9 mouse cellular contexts compared by ENCODE assay signal in genomic region chr11:87920966-87921365, GRCm38 (mm10). TPM values are rescaled to one million over a fixed set of nuclear protein-coding genes. Genes with fewer than 3 reads are reported as not detected.
DNase-seq lines count a peak whose midpoint lies in the region; ATAC-seq lines count a peak whose summit lies in the region.
"Had no signal": no experiment of that assay in that cellular context is flagged by ENCODE, and none has a peak within 500 bp of the region (broad histone marks: within the 10 kb centered on the region; RNA-seq: fewer than 3 reads in every experiment).

Gene Olfr464, minus strand, starts transcription at chr11:87920967.

- ATAC-seq in activated CD4-positive, CD25-positive, alpha-beta regulatory T cell, adult 4 months: no peak

- peak; percentile 34 to 38 for DNase-seq in adrenal gland, postnatal 36 days
- DNase-seq in adrenal gland, adult 8-10 months: no peak
- peak; percentile 3 for DNase-seq in lung, postnatal 36 days
- DNase-seq in lung, postnatal 25 days (ENCODE audit: low spot score): no peak
- peak; percentile 81 for DNase-seq in embryo, embryonic 10.5 days (ENCODE audit: low spot score)
- peak; percentile 53 for DNase-seq in retina, postnatal 1 day
- DNase-seq in layer of hippocampus, adult 18-20 months (ENCODE audit: low spot score in 2 of 2): no peak

RNA-seq across cellular contexts. Expression of gene Olfr464, which starts in this region (rescaled TPM):
- total RNA-seq in adrenal gland, postnatal 36 days (2021): not detected
- total RNA-seq in adrenal gland, adult 8-10 months (2022): not detected
- total RNA-seq in layer of hippocampus, adult 18-20 months (2021): not detected
- polyA plus RNA-seq in activated CD4-positive, CD25-positive, alpha-beta regulatory T cell, adult 4 months (2017; shearing (Covaris generic)): not detected
- total RNA-seq: heart, postnatal 36 days had no signal

Comparison
In these comparisons a context has a peak if more than half of its experiments do, and no peak if none do; other contexts are left out.
1. DNase-seq: peak in lung, postnatal 36 days (single experiment), embryo, embryonic 10.5 days (single experiment) and retina, postnatal 1 day (single experiment); none in adrenal gland, adult 8-10 months (single experiment), lung, postnatal 25 days (single experiment) and layer of hippocampus, adult 18-20 months (0 of 2).
2. Peak in DNase-seq in adrenal gland, postnatal 36 days; RNA of the gene not detected or under 1 TPM.